Mouse (Mus musculus): ENCODE measurements around the gene Yipf1.

DNA sequence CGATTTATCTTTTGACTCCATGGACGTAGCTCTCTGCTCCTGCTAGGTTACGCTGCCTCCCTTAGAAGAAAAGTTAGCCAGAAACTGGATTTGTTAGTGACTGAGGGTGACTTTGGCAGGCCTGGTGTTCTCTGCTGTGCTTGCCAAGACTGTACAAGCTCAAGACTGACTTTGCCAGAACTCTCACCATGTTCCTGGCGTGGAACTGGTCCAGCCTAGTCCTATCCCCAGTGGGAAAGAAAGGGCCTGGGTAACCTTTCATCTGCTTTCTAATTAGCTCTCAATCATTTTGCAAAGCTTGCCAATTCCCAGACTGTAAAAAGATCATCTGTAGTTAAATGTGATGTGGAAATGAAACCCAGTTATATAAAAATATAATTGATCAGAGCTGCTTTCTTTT is 72.9 kb downstream of the Yipf1 start:
- TF ChIP-seq POLR2A (IDR thresholded peaks at IDR 0.05; ENCODE audit: low read depth, low read length) (no peak), CTCF (conservative IDR thresholded peaks at IDR 0.05; ENCODE audit: insufficient read depth, insufficient read length, low read depth, low read length) (no peak)

Measured in kidney, adult 2 months (tissue).